Mouse (Mus musculus) brain, embryonic 14.5 days (tissue): ENCODE measurements around the gene Sipa1l1.

Source experiments
- CTCF ChIP-seq: fragments of 200-500 bp; IDR thresholded peaks from 2 replicates; pipeline ENCODE4 v1.5.1; 2012; ENCODE audit warnings: inconsistent platforms, mild to moderate bottlenecking, moderate library complexity, borderline replicate concordance; ENCODE audit not compliant: insufficient read depth, insufficient read length; ENCODE audit errors: extremely low read depth
- POLR2A ChIP-seq: fragments of 200-500 bp; IDR thresholded peaks from 2 replicates; pipeline ENCODE4 v1.6.1; 2012; ENCODE audit warnings: mild to moderate bottlenecking, inconsistent platforms, borderline replicate concordance; ENCODE audit not compliant: poor library complexity, insufficient read depth, insufficient read length, severe bottlenecking; ENCODE audit errors: extremely low read depth

- TF ChIP-seq POLR2A (no peak), CTCF (no peak)
Measured at GRCm38 (mm10) chr12:82231191-82231590, 62.1 kb downstream of the Sipa1l1 start.
